Mouse (Mus musculus) erythroblast, embryonic 14.5 days (primary cell): ENCODE data around the gene Mrm2. TPM values are rescaled to one million over a fixed set of nuclear protein-coding genes. Genes with fewer than 3 reads are reported as not detected.

ENCODE experiments used
- H3K27me3 ChIP-seq: 2 replicates; pipeline ENCODE4 v1.6.1; 2012; ENCODE audit warnings: inconsistent platforms; ENCODE audit not compliant: control insufficient read depth
- H3K36me3 ChIP-seq: 2 replicates; pipeline ENCODE4 v1.6.1; 2012; ENCODE audit warnings: mild to moderate bottlenecking, inconsistent platforms; ENCODE audit not compliant: control insufficient read depth
- H3K4me1 ChIP-seq: 2 replicates; pipeline ENCODE4 v1.6.1; 2012; ENCODE audit warnings: inconsistent platforms; ENCODE audit not compliant: control insufficient read depth
- H3K4me3 ChIP-seq: replicated peaks from 2 replicates; pipeline ENCODE3; 2012; ENCODE audit warnings: moderate library complexity, mild to moderate bottlenecking, inconsistent platforms
- H3K9me3 ChIP-seq: 2 replicates; pipeline ENCODE4 v1.6.1; 2012; ENCODE audit warnings: low read length, inconsistent platforms, mixed read lengths; ENCODE audit not compliant: control insufficient read depth
- GATA1 ChIP-seq: IDR thresholded peaks from 2 replicates; pipeline ENCODE4 v1.6.1; 2012; ENCODE audit warnings: low read length, inconsistent platforms, mixed read lengths
- TAL1 ChIP-seq: IDR thresholded peaks from 3 replicates; pipeline ENCODE4 v1.6.1; 2012; ENCODE audit warnings: low read length, inconsistent platforms, mixed read lengths
- polyA plus RNA-seq: library from polyadenylated mRNA; stranded (reverse); fragments of >175 nt; gene quantifications from 2 replicates; pipeline ENCODE4 v1.2.3, GENCODE M21; 2012

Gene Mrm2
- polyA plus RNA-seq, 1 experiment: 0.72 TPM

GRCm38 (mm10) chr5:140288287-140288686, 43.4 kb downstream of the Mrm2 start:
- Histone ChIP-seq H3K9me3 (no peaks in the 10 kb centered on the region), H3K36me3 (peaks cover 94% of the 10 kb centered on the region), H3K27me3 (no peaks in the 10 kb centered on the region), H3K4me1 (no peaks in the 10 kb centered on the region), H3K4me3 (no peak overlapping the region)
- TF ChIP-seq GATA1 (no peak), TAL1 (no peak)

- H3K4me3 ChIP-seq: no peak overlapping the region
- H3K27me3 ChIP-seq: no peaks in the 10 kb centered on the region
- no peaks in the 10 kb centered on the region for H3K9me3 ChIP-seq
- H3K4me1 ChIP-seq: no peaks in the 10 kb centered on the region
- no peak for TF ChIP-seq TAL1
- TF ChIP-seq GATA1: no peak
- H3K36me3 ChIP-seq: peaks cover 85% of the 10 kb centered on the region
These were observed 46.9 kb downstream of the Mrm2 start for GRCm38 (mm10) chr5:140284761-140285160.

GRCm38 (mm10) chr5:140284011-140284410, 47.7 kb downstream of the Mrm2 start:
- TF ChIP-seq GATA1 (no peak), TAL1 (no peak)
- no peaks in the 10 kb centered on the region for H3K27me3 ChIP-seq
- H3K4me1 ChIP-seq: no peaks in the 10 kb centered on the region
- no peak overlapping the region for H3K4me3 ChIP-seq
- peaks cover 85% of the 10 kb centered on the region for H3K36me3 ChIP-seq
- H3K9me3 ChIP-seq: no peaks in the 10 kb centered on the region

GRCm38 (mm10) chr5:140282900-140283299, 48.8 kb downstream of the Mrm2 start:
- no peaks in the 10 kb centered on the region for H3K4me1 ChIP-seq
- no peak overlapping the region for H3K4me3 ChIP-seq
- TF ChIP-seq TAL1 (no peak), GATA1 (no peak)
- peaks cover 84% of the 10 kb centered on the region for H3K36me3 ChIP-seq
- no peaks in the 10 kb centered on the region for H3K27me3 ChIP-seq
- no peaks in the 10 kb centered on the region for H3K9me3 ChIP-seq

- H3K36me3 ChIP-seq: peaks cover 84% of the 10 kb centered on the region
- H3K4me3 ChIP-seq: no peak overlapping the region
- H3K27me3 ChIP-seq: no peaks in the 10 kb centered on the region
- no peaks in the 10 kb centered on the region for H3K9me3 ChIP-seq
- no peak for TF ChIP-seq TAL1
- TF ChIP-seq GATA1: no peak
- H3K4me1 ChIP-seq: no peaks in the 10 kb centered on the region
These were observed 49.3 kb downstream of the Mrm2 start for GRCm38 (mm10) chr5:140282376-140282775.

GRCm38 (mm10) chr5:140280205-140280604, 51.5 kb downstream of the Mrm2 start:
- Histone ChIP-seq H3K27me3 (no peaks in the 10 kb centered on the region), H3K4me3 (no peak overlapping the region), H3K9me3 (no peaks in the 10 kb centered on the region), H3K4me1 (no peaks in the 10 kb centered on the region), H3K36me3 (peaks cover 85% of the 10 kb centered on the region)
- TF ChIP-seq GATA1 (no peak), TAL1 (no peak)

Other genes starting within 250 kb of the Mrm2 start
- 2.4 and 2.9 TPM in 2 replicates for gene Mad1l1, start 10.3 kb downstream of the Mrm2 start, polyA plus RNA-seq
- gene Nudt1, start 10.2 kb downstream of the Mrm2 start, polyA plus RNA-seq: 1.2 and 1.3 TPM in 2 replicates
- 0.90 and 1.0 TPM in 2 replicates for gene Snx8, start 57.4 kb upstream of the Mrm2 start, polyA plus RNA-seq
- 7.2 and 9.3 TPM in 2 replicates for gene Eif3b, start 87.4 kb upstream of the Mrm2 start, polyA plus RNA-seq
- gene Gm4869, start 113.7 kb upstream of the Mrm2 start, polyA plus RNA-seq: not detected in 2 replicates
- 0.32 and 0.50 TPM in 2 replicates for gene Chst12, start 173.7 kb upstream of the Mrm2 start, polyA plus RNA-seq
- 5.4 and 6.1 TPM in 2 replicates for gene Grifin, start 233.2 kb upstream of the Mrm2 start, polyA plus RNA-seq